Mouse (Mus musculus) heart, adult 18-20 months (tissue): ENCODE measurements at regions not wholly inside any gene's neighbourhood (a gene's known extent, or its start where the extent isn't known, plus 50 kb on each side); places are given as distances from the start of the nearest gene placed in this dataset.
"Not testable (repeated sequence)": the region's sequence is repeated elsewhere in the genome, so short reads cannot be mapped to it uniquely, and the experiment has no call there.

Experiments used
- DNase-seq, 2 experiments: peaks; one replicate each; pipeline ENCODE4 v3.0.0; 2021 to 2022; ENCODE audit warnings: mixed read lengths in 1 of 2

- no peak for DNase-seq
Measured at GRCm38 (mm10) chr15:38410462-38410861, 985.1 kb downstream of the 4930447A16Rik start.

DNA sequence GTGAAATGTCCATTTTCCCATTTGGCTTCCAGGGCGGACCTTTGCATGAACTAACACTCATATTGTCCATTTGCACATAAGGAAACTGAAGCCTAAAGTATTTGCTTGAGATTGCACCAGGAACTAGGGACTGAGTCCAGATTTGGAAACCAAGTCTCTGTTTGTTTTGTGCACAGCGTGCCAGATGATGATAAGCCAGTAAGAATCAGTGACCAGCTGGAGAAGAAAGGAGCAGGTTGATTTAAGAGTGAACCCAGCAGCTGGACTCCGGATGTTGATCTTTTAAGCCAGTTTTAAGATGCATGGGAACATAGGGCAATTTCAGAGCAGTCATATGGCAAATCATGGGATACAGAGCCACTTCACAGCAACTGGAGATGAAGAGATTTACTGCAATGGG is 987.1 kb downstream of the 4930447A16Rik start:
- DNase-seq: no peak

GRCm38 (mm10) chr15:38413329-38413728 is 988.0 kb downstream of the 4930447A16Rik start:
- no peak for DNase-seq

DNA sequence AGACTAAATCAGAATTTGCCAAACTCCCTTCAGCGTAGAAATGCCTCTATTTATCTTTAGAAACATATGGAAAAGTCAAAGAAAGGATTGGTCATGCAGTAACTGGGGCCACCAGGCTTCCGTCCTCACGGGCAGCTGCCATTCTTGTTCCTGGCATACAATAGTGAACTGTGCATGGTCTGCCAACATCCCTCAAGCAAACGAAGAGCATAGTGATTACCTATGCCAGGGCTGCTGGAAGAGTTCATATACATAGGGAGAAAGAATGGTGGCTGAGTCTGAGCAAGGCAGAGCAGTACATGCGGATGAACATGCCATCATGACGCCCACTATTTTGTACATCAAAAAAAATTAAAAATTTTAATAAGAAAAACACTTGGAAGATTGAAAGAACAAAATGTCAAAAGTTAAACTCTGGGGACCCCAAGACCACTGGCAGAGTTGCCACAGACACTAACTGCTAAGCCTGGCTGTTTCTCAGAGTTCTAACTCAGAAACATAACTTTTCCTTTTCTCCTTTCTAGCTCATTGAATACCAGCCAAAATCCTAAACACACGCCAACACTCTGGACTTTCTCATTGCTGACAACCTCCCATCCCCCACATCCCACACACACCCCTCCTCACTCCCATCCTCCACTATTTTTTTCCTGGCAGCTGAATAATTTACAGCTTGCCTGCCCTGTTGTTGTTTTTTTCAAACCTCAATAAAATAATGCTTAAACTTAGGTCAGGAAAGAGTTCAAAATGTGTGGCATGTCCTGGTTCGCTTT is 989.1 kb downstream of the 4930447A16Rik start:
- peak; percentile 39 to 51 for DNase-seq

GRCm38 (mm10) chr15:38415091-38415486 is 989.7 kb downstream of the 4930447A16Rik start:
- no peak for DNase-seq

GRCm38 (mm10) chr15:38419621-38420020 is 994.3 kb downstream of the 4930447A16Rik start:
- peak in 1 of 2 experiments; percentile 51 for DNase-seq

GRCm38 (mm10) chr15:38420784-38421183 is 995.4 kb downstream of the 4930447A16Rik start:
- DNase-seq: peak; percentile 60 to 69

DNA sequence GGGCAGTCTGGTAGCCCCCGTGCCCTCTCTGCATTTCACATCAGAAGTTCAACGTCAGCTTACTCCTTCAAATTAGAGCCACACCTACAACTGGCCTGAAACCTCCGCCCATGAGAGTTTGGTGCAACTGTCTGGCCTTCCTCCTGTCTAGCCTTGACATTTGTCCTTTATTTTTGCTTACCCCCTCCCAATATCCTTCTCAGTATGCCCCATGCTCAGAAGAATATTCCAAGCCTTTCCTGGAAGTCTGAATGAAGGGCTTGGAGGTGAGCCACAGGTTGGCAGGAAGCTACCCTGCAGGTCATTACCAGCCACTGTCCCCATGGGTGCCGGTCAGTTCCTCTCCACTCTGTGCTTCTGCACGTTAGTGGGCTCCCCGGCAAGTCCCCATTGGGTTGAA is 997.4 kb downstream of the 4930447A16Rik start:
- DNase-seq: peak in 1 of 2 experiments; percentile 49

- no peak for DNase-seq
Measured at GRCm38 (mm10) chr15:38425506-38425905, 1000.2 kb downstream of the 4930447A16Rik start.

DNA sequence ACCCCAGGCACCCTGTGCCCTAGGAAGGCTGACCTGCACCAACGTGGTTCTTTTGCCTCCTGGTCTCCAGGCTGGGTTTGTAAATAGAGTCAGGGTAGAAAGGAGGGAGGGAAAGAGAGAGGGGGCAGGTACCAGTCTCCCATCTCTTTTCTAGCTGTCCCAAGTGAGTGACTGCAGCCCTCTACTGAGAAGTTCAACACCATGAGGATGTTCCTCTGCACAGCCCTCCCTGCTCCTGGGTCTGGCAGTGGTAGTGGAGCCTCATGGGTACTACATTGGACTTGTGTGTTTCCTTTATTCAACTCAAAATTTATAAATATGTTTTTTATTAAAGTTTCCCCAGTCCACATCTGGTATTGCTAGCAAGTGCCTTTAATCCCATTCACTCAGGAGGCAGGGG is 1002.6 kb downstream of the 4930447A16Rik start:
- DNase-seq: no peak

DNA sequence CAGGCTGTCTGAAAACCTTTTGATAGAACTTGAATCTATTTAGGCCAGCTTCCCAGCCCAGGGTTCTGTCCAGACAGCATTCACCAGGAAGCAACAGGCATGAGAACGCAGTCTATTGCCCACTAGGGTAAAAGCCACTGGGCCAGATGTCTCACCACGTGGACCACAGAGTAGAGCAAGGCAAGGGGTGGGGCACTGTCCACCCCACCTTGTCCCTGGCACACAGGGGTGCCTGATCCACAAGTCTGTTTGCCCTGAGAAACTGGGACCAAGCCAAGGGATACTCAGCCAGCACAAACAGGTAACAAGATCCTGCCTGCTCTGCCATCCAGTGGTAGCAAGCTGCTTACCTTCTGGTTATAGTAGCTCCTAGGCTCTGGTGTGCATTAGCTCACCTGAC is 1006.3 kb downstream of the 4930447A16Rik start:
- DNase-seq: peak; percentile 84 to 92

GRCm38 (mm10) chr15:38433386-38433785 is 1008.0 kb downstream of the 4930447A16Rik start:
- no peak for DNase-seq

DNA sequence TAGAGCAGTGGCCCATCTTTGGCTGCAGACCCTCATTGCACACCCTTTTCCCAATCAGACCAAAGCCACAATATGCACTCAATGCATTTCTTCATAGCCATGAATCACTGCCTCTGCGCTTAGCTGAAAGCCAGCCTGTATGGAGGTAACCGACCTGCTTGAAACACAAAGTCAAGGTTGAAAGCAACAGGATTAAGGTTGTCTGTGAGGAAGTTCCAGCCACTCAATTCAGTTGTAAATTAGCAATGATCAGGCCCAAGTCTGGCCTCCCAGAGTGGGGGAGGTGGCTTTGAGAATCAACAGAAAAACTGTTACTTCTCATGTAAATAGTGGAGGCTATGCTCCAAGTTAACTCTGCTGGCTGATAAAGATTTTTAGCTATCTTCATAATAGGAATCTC is 1008.9 kb downstream of the 4930447A16Rik start:
- not testable (repeated sequence) for DNase-seq
